Mouse (Mus musculus) stomach, embryonic 15.5 days (tissue): ENCODE data around the gene Tmcc1. TPM values are rescaled to one million over a fixed set of nuclear protein-coding genes. Genes with fewer than 3 reads are reported as not detected.
A peak's percentile ranks its signal among the peaks of the same experiment; 100 is the strongest.

Experiments
- ATAC-seq: fragments of 200-750 bp; cut with Nextera tagmentation; 2 replicates; pipeline ENCODE4 v1.8.0; 2017; ENCODE audit warnings: low read depth, moderate number of reproducible peaks, moderate TSS enrichment; ENCODE audit not compliant: insufficient read depth, low FRiP score
- H3K27ac ChIP-seq: fragments of 300-500 bp; sonication (generic); 2 replicates; pipeline ENCODE4 v1.5.1; 2015; ENCODE audit warnings: mild to moderate bottlenecking, inconsistent platforms
- H3K27me3 ChIP-seq: fragments of 300-500 bp; sonication (generic); replicated peaks from 2 replicates; pipeline ENCODE4 v1.6.1; 2015; ENCODE audit warnings: inconsistent platforms
- H3K36me3 ChIP-seq: fragments of 300-500 bp; sonication (generic); 2 replicates; pipeline ENCODE4 v1.6.1; 2015; ENCODE audit warnings: inconsistent platforms
- H3K4me1 ChIP-seq: fragments of 300-500 bp; sonication (generic); 2 replicates; pipeline ENCODE4 v1.6.1; 2015; ENCODE audit warnings: inconsistent platforms
- H3K4me2 ChIP-seq: fragments of 300-500 bp; sonication (generic); 2 replicates; pipeline ENCODE4 v1.6.1; 2015; ENCODE audit warnings: mild to moderate bottlenecking, inconsistent platforms
- H3K4me3 ChIP-seq: fragments of 300-500 bp; sonication (generic); replicated peaks from 2 replicates; pipeline ENCODE4 v1.5.1; 2015; ENCODE audit warnings: inconsistent platforms
- H3K9ac ChIP-seq: fragments of 300-500 bp; sonication (generic); 2 replicates; pipeline ENCODE4 v1.6.1; 2015; ENCODE audit warnings: inconsistent platforms
- H3K9me3 ChIP-seq: fragments of 300-500 bp; sonication (generic); 2 replicates; pipeline ENCODE4 v1.6.1; 2016; ENCODE audit warnings: inconsistent platforms
- WGBS: fragments of 180-500 bp; shearing (Covaris S2); methylation state at CpG from one replicate; pipeline ENCODE4 v1.1.7; 2015; 5-methylcytosine and 5-hydroxymethylcytosine counted together
- polyA plus RNA-seq: library from polyadenylated mRNA; unstranded; fragments of >200 nt; fragmentation: Nextera tagmentation; extraction: Ambion mirVana; gene quantifications from 2 replicates; pipeline ENCODE4 v1.2.1, GENCODE M21; 2015

Gene Tmcc1
- polyA plus RNA-seq, 1 experiment from 2014 or later = 19.1 TPM

GRCm38 (mm10) chr6:115996171-115996851 lies 197.0 kb downstream of the Tmcc1 start:
- peaks cover 53% of the 10 kb centered on the region for H3K4me1 ChIP-seq

GRCm38 (mm10) chr6:115995531-115995941 lies 197.8 kb downstream of the Tmcc1 start:
- H3K27me3 ChIP-seq = peaks cover 18% of the 10 kb centered on the region
- H3K9ac ChIP-seq = no peak overlapping the region
- no peaks in the 10 kb centered on the region for H3K36me3 ChIP-seq
- H3K4me1 ChIP-seq = peaks cover 61% of the 10 kb centered on the region
- ATAC-seq = no peak
- H3K4me2 ChIP-seq = peak overlapping the region; percentile 94
- H3K27ac ChIP-seq = peak overlapping the region; percentile 88
- H3K4me3 ChIP-seq = peak overlapping the region; percentile 72; the same call in 1 of the 2 replicates
- no peaks in the 10 kb centered on the region for H3K9me3 ChIP-seq
- WGBS = 48% methylated on average over 4 of the region's 4 CpGs

More at GRCm38 (mm10) chr6:115996171-115996851, 197.0 kb downstream of the Tmcc1 start:
- 33% methylated on average over 6 of the region's 6 CpGs for WGBS
- Histone ChIP-seq H3K9me3 (no peaks in the 10 kb centered on the region), H3K36me3 (no peaks in the 10 kb centered on the region), H3K27ac (peak overlapping the region; percentile 88), H3K9ac (no peak overlapping the region), H3K4me3 (no peak overlapping the region), H3K4me2 (peak overlapping the region; percentile 94; the same call in 1 of the 2 replicates), H3K27me3 (peaks cover 18% of the 10 kb centered on the region)
- no peak for ATAC-seq

- H3K9me3 ChIP-seq = no peaks in the 10 kb centered on the region
- ATAC-seq = peak; percentile 81
- peaks cover 18% of the 10 kb centered on the region for H3K27me3 ChIP-seq
- H3K9ac ChIP-seq = peak within 1 kb of the TSS; percentile 85
- peaks cover 62% of the 10 kb centered on the region for H3K4me1 ChIP-seq
- peak within 1 kb of the TSS; percentile 88 for H3K27ac ChIP-seq
- H3K36me3 ChIP-seq = no peaks in the 10 kb centered on the region
- peak within 1 kb of the TSS; percentile 94 for H3K4me2 ChIP-seq
- peak within 1 kb of the TSS; percentile 72 for H3K4me3 ChIP-seq
- WGBS = under 1% methylated on average over 39 of the region's 51 CpGs
Measured at GRCm38 (mm10) chr6:115994877-115995520, 198.3 kb downstream of the Tmcc1 start, which contains the start of gene Plxnd1. TSS of gene Plxnd1 (minus strand) at chr6:115995005.

- H3K9ac ChIP-seq = peak overlapping the region; percentile 85
- H3K27me3 ChIP-seq = peaks cover 18% of the 10 kb centered on the region
- peaks cover 62% of the 10 kb centered on the region for H3K4me1 ChIP-seq
- no peaks in the 10 kb centered on the region for H3K9me3 ChIP-seq
- peak overlapping the region; percentile 94 for H3K4me2 ChIP-seq
- under 1% methylated on average over 82 of the region's 93 CpGs for WGBS
- H3K4me3 ChIP-seq = peak overlapping the region; percentile 72
- H3K27ac ChIP-seq = peak overlapping the region; percentile 88
- H3K36me3 ChIP-seq = no peaks in the 10 kb centered on the region
- no peak for ATAC-seq
Measured at GRCm38 (mm10) chr6:115994146-115994876, 199.0 kb downstream of the Tmcc1 start.

GRCm38 (mm10) chr6:115993463-115994145 lies 199.7 kb downstream of the Tmcc1 start:
- H3K9me3 ChIP-seq = no peaks in the 10 kb centered on the region
- H3K4me1 ChIP-seq = peaks cover 61% of the 10 kb centered on the region
- no peak for ATAC-seq
- peak overlapping the region; percentile 72 for H3K4me3 ChIP-seq
- peak overlapping the region; percentile 88; the same call in 1 of the 2 replicates for H3K27ac ChIP-seq
- peak overlapping the region; percentile 94 for H3K4me2 ChIP-seq
- H3K36me3 ChIP-seq = 0 out of 2 replicates have a peak, but pooled peaks cover 3% of the 10 kb centered on the region
- WGBS = 1% methylated on average over 86 of the region's 86 CpGs
- H3K27me3 ChIP-seq = peaks cover 18% of the 10 kb centered on the region
- peak overlapping the region; percentile 85 for H3K9ac ChIP-seq

- Histone ChIP-seq H3K4me2 (peak overlapping the region; percentile 94), H3K9me3 (no peaks in the 10 kb centered on the region), H3K4me1 (peaks cover 60% of the 10 kb centered on the region), H3K9ac (peak overlapping the region; percentile 85), H3K27ac (peak overlapping the region; percentile 88; the same call in 1 of the 2 replicates), H3K36me3 (0 out of 2 replicates have a peak, but pooled peaks cover 3% of the 10 kb centered on the region), H3K27me3 (peaks cover 18% of the 10 kb centered on the region), H3K4me3 (peak overlapping the region; percentile 72)
- WGBS = 34% methylated on average over 6 of the region's 6 CpGs
- no peak for ATAC-seq
Measured at GRCm38 (mm10) chr6:115992981-115993380, 200.3 kb downstream of the Tmcc1 start.

GRCm38 (mm10) chr6:115991881-115992620 lies 201.2 kb downstream of the Tmcc1 start:
- Histone ChIP-seq H3K27me3 (peaks cover 18% of the 10 kb centered on the region), H3K36me3 (0 out of 2 replicates have a peak, but pooled peaks cover 3% of the 10 kb centered on the region), H3K27ac (peak overlapping the region; percentile 72), H3K9ac (no peak overlapping the region), H3K9me3 (no peaks in the 10 kb centered on the region), H3K4me1 (peaks cover 62% of the 10 kb centered on the region), H3K4me3 (peak overlapping the region; percentile 72), H3K4me2 (peak overlapping the region; percentile 94)
- 37% methylated on average over 10 of the region's 10 CpGs for whole genome bisulfite sequencing
- no peak for ATAC-seq

GRCm38 (mm10) chr6:115991108-115991880 lies 202.0 kb downstream of the Tmcc1 start:
- H3K27me3 ChIP-seq = peaks cover 18% of the 10 kb centered on the region
- peak overlapping the region; percentile 72 for H3K4me3 ChIP-seq
- peak overlapping the region; percentile 94 for H3K4me2 ChIP-seq
- 41% methylated on average over 13 of the region's 13 CpGs for WGBS
- H3K36me3 ChIP-seq = 0 out of 2 replicates have a peak, but pooled peaks cover 3% of the 10 kb centered on the region
- H3K27ac ChIP-seq = peak overlapping the region; percentile 72
- H3K9me3 ChIP-seq = no peaks in the 10 kb centered on the region
- H3K4me1 ChIP-seq = peaks cover 64% of the 10 kb centered on the region
- 0 out of 2 replicates have a peak overlapping the region, but pooled peaks have one; percentile 26 for H3K9ac ChIP-seq
- ATAC-seq = no peak

GRCm38 (mm10) chr6:115990479-115990878 lies 202.8 kb downstream of the Tmcc1 start:
- peak overlapping the region; percentile 72 for H3K4me3 ChIP-seq
- peaks cover 18% of the 10 kb centered on the region for H3K27me3 ChIP-seq
- 79% methylated on average over 9 of the region's 9 CpGs for WGBS
- no peak overlapping the region for H3K27ac ChIP-seq
- peaks cover 64% of the 10 kb centered on the region for H3K4me1 ChIP-seq
- no peak overlapping the region for H3K9ac ChIP-seq
- no peaks in the 10 kb centered on the region for H3K9me3 ChIP-seq
- peak overlapping the region; percentile 94; the same call in 1 of the 2 replicates for H3K4me2 ChIP-seq
- ATAC-seq = no peak
- H3K36me3 ChIP-seq = 0 out of 2 replicates have a peak, but pooled peaks cover 3% of the 10 kb centered on the region

GRCm38 (mm10) chr6:115990056-115990455 lies 203.2 kb downstream of the Tmcc1 start:
- WGBS = 81% methylated on average over 3 of the region's 3 CpGs
- Histone ChIP-seq H3K27me3 (peaks cover 18% of the 10 kb centered on the region), H3K9me3 (no peaks in the 10 kb centered on the region), H3K4me3 (no peak overlapping the region; the same call in 1 of the 2 replicates), H3K27ac (no peak overlapping the region), H3K4me1 (peaks cover 68% of the 10 kb centered on the region), H3K9ac (no peak overlapping the region), H3K4me2 (peak overlapping the region; percentile 29; the same call in 1 of the 2 replicates), H3K36me3 (0 out of 2 replicates have a peak, but pooled peaks cover 3% of the 10 kb centered on the region)
- no peak for ATAC-seq
